Mouse (Mus musculus): ENCODE measurements at regions not wholly inside any gene's neighbourhood (a gene's known extent, or its start where the extent isn't known, plus 50 kb on each side); places are given as distances from the start of the nearest gene placed in this dataset.

- no peak for ATAC-seq (replicated peaks; ENCODE audit: low FRiP score, low TSS enrichment, low read depth)
Observed at GRCm38 (mm10) chr13:118975008-118975407, 305.4 kb downstream of the Fgf10 start.

GRCm38 (mm10) chr13:118975519-118975918, 305.9 kb downstream of the Fgf10 start:
- H3K4me2 ChIP-seq (ENCODE audit: low read length): no peak overlapping the region
- 77% methylated on average over 1 of the region's 1 CpGs for WGBS
- H3K4me3 ChIP-seq (ENCODE audit: low read depth, low read length): no peak overlapping the region
- DNase-seq (ENCODE audit: low spot score): no peak
- H3K4me1 ChIP-seq (replicated peaks; ENCODE audit: control insufficient read depth, insufficient read depth, low read length): no peaks in the 10 kb centered on the region
- H3K27me3 ChIP-seq (replicated peaks; ENCODE audit: control insufficient read depth, insufficient read depth, low read length): no peaks in the 10 kb centered on the region
- no peaks in the 10 kb centered on the region for H3K9me3 ChIP-seq (ENCODE audit: control insufficient read depth, low read length)
- no peak for ATAC-seq (replicated peaks; ENCODE audit: low FRiP score, low TSS enrichment, low read depth)
- H3K9ac ChIP-seq (ENCODE audit: low read length): no peak overlapping the region
- H3K36me3 ChIP-seq (ENCODE audit: control insufficient read depth, insufficient read depth, low read length): no peaks in the 10 kb centered on the region
- H3K27ac ChIP-seq (ENCODE audit: low read depth): no peak overlapping the region

More at GRCm38 (mm10) chr13:118975008-118975407, 305.4 kb downstream of the Fgf10 start:
- Histone ChIP-seq H3K9me3 (ENCODE audit: control insufficient read depth, low read length) (no peaks in the 10 kb centered on the region), H3K27ac (ENCODE audit: low read depth) (no peak overlapping the region), H3K36me3 (ENCODE audit: control insufficient read depth, insufficient read depth, low read length) (no peaks in the 10 kb centered on the region), H3K4me3 (ENCODE audit: low read depth, low read length) (no peak overlapping the region), H3K27me3 (replicated peaks; ENCODE audit: control insufficient read depth, insufficient read depth, low read length) (no peaks in the 10 kb centered on the region), H3K9ac (ENCODE audit: low read length) (no peak overlapping the region), H3K4me1 (replicated peaks; ENCODE audit: control insufficient read depth, insufficient read depth, low read length) (no peaks in the 10 kb centered on the region), H3K4me2 (ENCODE audit: low read length) (no peak overlapping the region)
- no peak for DNase-seq (ENCODE audit: low spot score)

GRCm38 (mm10) chr13:118979505-118979904, 309.9 kb downstream of the Fgf10 start:
- DNase-seq (ENCODE audit: low spot score) (no peak), ATAC-seq (replicated peaks; ENCODE audit: low FRiP score, low TSS enrichment, low read depth) (no peak)
- Histone ChIP-seq H3K9ac (ENCODE audit: low read length) (no peak overlapping the region), H3K27ac (ENCODE audit: low read depth) (no peak overlapping the region), H3K36me3 (ENCODE audit: control insufficient read depth, insufficient read depth, low read length) (no peaks in the 10 kb centered on the region), H3K4me1 (replicated peaks; ENCODE audit: control insufficient read depth, insufficient read depth, low read length) (no peaks in the 10 kb centered on the region), H3K4me2 (ENCODE audit: low read length) (no peak overlapping the region), H3K27me3 (replicated peaks; ENCODE audit: control insufficient read depth, insufficient read depth, low read length) (no peaks in the 10 kb centered on the region), H3K4me3 (ENCODE audit: low read depth, low read length) (no peak overlapping the region), H3K9me3 (ENCODE audit: control insufficient read depth, low read length) (no peaks in the 10 kb centered on the region)
- 43% methylated on average over 5 of the region's 5 CpGs for WGBS

GRCm38 (mm10) chr13:118981196-118981810, 311.7 kb downstream of the Fgf10 start:
- H3K27ac ChIP-seq (ENCODE audit: low read depth): no peak overlapping the region
- 83% methylated on average over 10 of the region's 10 CpGs for WGBS
- DNase-seq (ENCODE audit: low spot score): no peak

GRCm38 (mm10) chr13:118985285-118985684, 315.7 kb downstream of the Fgf10 start:
- Histone ChIP-seq H3K27ac (ENCODE audit: low read depth) (no peak overlapping the region), H3K4me1 (replicated peaks; ENCODE audit: control insufficient read depth, insufficient read depth, low read length) (no peaks in the 10 kb centered on the region), H3K9me3 (ENCODE audit: control insufficient read depth, low read length) (no peaks in the 10 kb centered on the region), H3K27me3 (replicated peaks; ENCODE audit: control insufficient read depth, insufficient read depth, low read length) (no peaks in the 10 kb centered on the region), H3K4me2 (ENCODE audit: low read length) (no peak overlapping the region), H3K4me3 (ENCODE audit: low read depth, low read length) (no peak overlapping the region), H3K9ac (ENCODE audit: low read length) (no peak overlapping the region), H3K36me3 (ENCODE audit: control insufficient read depth, insufficient read depth, low read length) (no peaks in the 10 kb centered on the region)
- ATAC-seq (replicated peaks; ENCODE audit: low FRiP score, low TSS enrichment, low read depth) (no peak), DNase-seq (ENCODE audit: low spot score) (no peak)
- WGBS: 29% methylated on average over 1 of the region's 1 CpGs

More at GRCm38 (mm10) chr13:118981196-118981810, 311.7 kb downstream of the Fgf10 start:
- no peak for ATAC-seq (replicated peaks; ENCODE audit: low FRiP score, low TSS enrichment, low read depth)
- Histone ChIP-seq H3K4me2 (ENCODE audit: low read length) (no peak overlapping the region), H3K9me3 (ENCODE audit: control insufficient read depth, low read length) (no peaks in the 10 kb centered on the region), H3K4me1 (replicated peaks; ENCODE audit: control insufficient read depth, insufficient read depth, low read length) (no peaks in the 10 kb centered on the region), H3K4me3 (ENCODE audit: low read depth, low read length) (no peak overlapping the region), H3K9ac (ENCODE audit: low read length) (no peak overlapping the region), H3K36me3 (ENCODE audit: control insufficient read depth, insufficient read depth, low read length) (no peaks in the 10 kb centered on the region), H3K27me3 (replicated peaks; ENCODE audit: control insufficient read depth, insufficient read depth, low read length) (no peaks in the 10 kb centered on the region)

- Histone ChIP-seq H3K9me3 (ENCODE audit: control insufficient read depth, low read length) (no peaks in the 10 kb centered on the region), H3K27me3 (replicated peaks; ENCODE audit: control insufficient read depth, insufficient read depth, low read length) (no peaks in the 10 kb centered on the region), H3K36me3 (ENCODE audit: control insufficient read depth, insufficient read depth, low read length) (no peaks in the 10 kb centered on the region), H3K4me1 (replicated peaks; ENCODE audit: control insufficient read depth, insufficient read depth, low read length) (no peaks in the 10 kb centered on the region), H3K27ac (ENCODE audit: low read depth) (no peak overlapping the region), H3K4me2 (ENCODE audit: low read length) (no peak overlapping the region), H3K9ac (ENCODE audit: low read length) (no peak overlapping the region), H3K4me3 (ENCODE audit: low read depth, low read length) (no peak overlapping the region)
- WGBS: 65% methylated on average over 6 of the region's 6 CpGs
- ATAC-seq (replicated peaks; ENCODE audit: low FRiP score, low TSS enrichment, low read depth) (no peak), DNase-seq (ENCODE audit: low spot score) (no peak)
Observed at GRCm38 (mm10) chr13:119025305-119025975, 355.8 kb downstream of the Fgf10 start.

GRCm38 (mm10) chr13:119039616-119040015, 370.0 kb downstream of the Fgf10 start:
- Histone ChIP-seq H3K4me3 (ENCODE audit: low read depth, low read length) (no peak overlapping the region), H3K27ac (ENCODE audit: low read depth) (no peak overlapping the region), H3K4me2 (ENCODE audit: low read length) (no peak overlapping the region), H3K36me3 (ENCODE audit: control insufficient read depth, insufficient read depth, low read length) (no peaks in the 10 kb centered on the region), H3K27me3 (replicated peaks; ENCODE audit: control insufficient read depth, insufficient read depth, low read length) (no peaks in the 10 kb centered on the region), H3K9me3 (ENCODE audit: control insufficient read depth, low read length) (no peaks in the 10 kb centered on the region), H3K4me1 (replicated peaks; ENCODE audit: control insufficient read depth, insufficient read depth, low read length) (no peaks in the 10 kb centered on the region), H3K9ac (ENCODE audit: low read length) (no peak overlapping the region)
- ATAC-seq (replicated peaks; ENCODE audit: low FRiP score, low TSS enrichment, low read depth): no peak
- no peak for DNase-seq (ENCODE audit: low spot score)
- 92% methylated on average over 1 of the region's 1 CpGs for WGBS

- no peak overlapping the region for H3K4me2 ChIP-seq (ENCODE audit: low read length)
- H3K4me3 ChIP-seq (ENCODE audit: low read depth, low read length): no peak overlapping the region
- no peaks in the 10 kb centered on the region for H3K4me1 ChIP-seq (replicated peaks; ENCODE audit: control insufficient read depth, insufficient read depth, low read length)
- WGBS: 68% methylated on average over 1 of the region's 1 CpGs
- DNase-seq (ENCODE audit: low spot score) (no peak), ATAC-seq (replicated peaks; ENCODE audit: low FRiP score, low TSS enrichment, low read depth) (no peak)
- no peaks in the 10 kb centered on the region for H3K9me3 ChIP-seq (ENCODE audit: control insufficient read depth, low read length)
- H3K9ac ChIP-seq (ENCODE audit: low read length): no peak overlapping the region
- H3K36me3 ChIP-seq (ENCODE audit: control insufficient read depth, insufficient read depth, low read length): no peaks in the 10 kb centered on the region
- no peaks in the 10 kb centered on the region for H3K27me3 ChIP-seq (replicated peaks; ENCODE audit: control insufficient read depth, insufficient read depth, low read length)
- no peak overlapping the region for H3K27ac ChIP-seq (ENCODE audit: low read depth)
Observed at GRCm38 (mm10) chr13:119045112-119045511, 375.5 kb downstream of the Fgf10 start.

Data from intestine, embryonic 14.5 days (tissue).